Mouse (Mus musculus) stomach, postnatal 0 days (tissue): ENCODE measurements around the gene Jph4. TPM values are rescaled to one million over a fixed set of nuclear protein-coding genes. Genes with fewer than 3 reads are reported as not detected.

ENCODE experiments used
- ATAC-seq: fragments of 200-750 bp; cut with Nextera tagmentation; 2 replicates; pipeline ENCODE4 v1.8.0; 2017; ENCODE audit not compliant: low FRiP score, low TSS enrichment
- DNase-seq: peaks from one replicate; pipeline ENCODE4 v3.0.0-alpha.2; 2016; ENCODE audit warnings: low spot score
- H3K27ac ChIP-seq: fragments of 300-500 bp; sonication (generic); replicated peaks from 2 replicates; pipeline ENCODE4 v1.5.1; 2014; ENCODE audit warnings: mild to moderate bottlenecking, control low read depth
- H3K27me3 ChIP-seq: fragments of 300-500 bp; sonication (generic); 2 replicates; pipeline ENCODE4 v1.6.1; 2014; ENCODE audit warnings: low read length; ENCODE audit not compliant: control insufficient read depth, insufficient read depth
- H3K36me3 ChIP-seq: fragments of 300-500 bp; sonication (generic); 2 replicates; pipeline ENCODE4 v1.6.1; 2014; ENCODE audit warnings: low read length, mixed read lengths; ENCODE audit not compliant: control insufficient read depth, insufficient read depth
- H3K4me1 ChIP-seq: fragments of 300-500 bp; sonication (generic); replicated peaks from 2 replicates; pipeline ENCODE4 v1.6.1; 2014; ENCODE audit warnings: antibody characterized with exemption; ENCODE audit not compliant: control insufficient read depth, insufficient read depth
- H3K4me2 ChIP-seq: fragments of 300-500 bp; sonication (generic); replicated peaks from 2 replicates; pipeline ENCODE4 v1.6.1; 2014; ENCODE audit warnings: low read depth, mild to moderate bottlenecking, control low read depth, moderate library complexity
- H3K4me3 ChIP-seq: fragments of 300-500 bp; sonication (generic); 2 replicates; pipeline ENCODE4 v1.5.1; 2014; ENCODE audit warnings: low read depth, low read length, control low read depth
- H3K9ac ChIP-seq: fragments of 300-500 bp; sonication (generic); 2 replicates; pipeline ENCODE4 v1.6.1; 2014; ENCODE audit warnings: mild to moderate bottlenecking, low read length, control low read depth, mixed read lengths
- H3K9me3 ChIP-seq: fragments of 300-500 bp; sonication (generic); 2 replicates; pipeline ENCODE4 v1.6.1; 2016; ENCODE audit warnings: low read length; ENCODE audit not compliant: control insufficient read depth
- CTCF ChIP-seq: IDR thresholded peaks from 2 replicates; pipeline ENCODE4 v1.5.1; 2016; ENCODE audit warnings: antibody characterized with exemption, low read depth, mild to moderate bottlenecking, moderate library complexity
- EP300 ChIP-seq: optimal IDR thresholded peaks from 2 replicates; pipeline ENCODE3; 2016; ENCODE audit warnings: antibody characterized with exemption
- WGBS: fragments of 180-500 bp; shearing (Covaris S2); extraction: QIAGEN DNeasy Blood & Tissue Kit; methylation state at CpG from one replicate; pipeline ENCODE4 v1.1.7; 2014; 5-methylcytosine and 5-hydroxymethylcytosine counted together
- polyA plus RNA-seq: library from polyadenylated mRNA; unstranded; fragments of >200 nt; fragmentation: Nextera tagmentation; extraction: Ambion mirVana; gene quantifications from 2 replicates; pipeline ENCODE4 v1.2.1, GENCODE M21; 2015

The Jph4 gene
- polyA plus RNA-seq, 1 experiment from 2014 or later, result 1.0 TPM

DNA sequence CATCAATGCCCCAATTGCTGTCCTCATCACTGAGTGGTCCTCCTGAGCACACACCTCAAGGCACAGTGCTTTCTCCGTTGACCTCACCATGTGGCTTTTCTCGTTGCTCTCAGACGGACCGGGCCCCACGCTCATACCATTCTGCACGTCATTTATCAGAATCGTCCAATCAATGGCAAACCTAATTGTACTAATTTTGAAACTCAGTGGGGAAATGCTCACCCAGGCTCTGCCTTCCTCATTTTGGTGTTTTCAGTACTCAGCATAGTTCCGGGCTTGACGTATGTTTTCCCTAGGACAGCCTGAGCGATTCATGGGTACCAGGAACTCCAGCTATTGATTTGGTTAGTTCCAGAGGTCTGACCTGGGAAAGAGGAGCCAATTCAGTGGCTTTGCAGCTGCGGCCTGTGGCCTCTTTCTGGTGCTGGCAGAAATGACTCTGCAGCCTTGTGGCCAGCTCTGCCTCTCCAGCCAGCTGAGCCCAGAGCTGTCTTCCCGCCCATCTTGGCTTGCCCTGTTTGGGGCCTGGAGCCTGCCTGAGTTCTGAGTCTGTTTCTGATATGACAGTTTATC, 30.2 kb upstream of the Jph4 start:
- H3K4me3 ChIP-seq, result no peak overlapping the region
- WGBS, result 82% methylated on average over 12 of the region's 12 CpGs
- H3K9me3 ChIP-seq, result no peaks in the 10 kb centered on the region
- H3K27me3 ChIP-seq, result no peaks in the 10 kb centered on the region
- no peak overlapping the region for H3K27ac ChIP-seq
- no peaks in the 10 kb centered on the region for H3K36me3 ChIP-seq
- no peaks in the 10 kb centered on the region for H3K4me1 ChIP-seq
- H3K4me2 ChIP-seq, result no peak overlapping the region
- DNase-seq, result no peak
- no peak for TF ChIP-seq EP300
- no peak for TF ChIP-seq CTCF
- ATAC-seq, result no peak; the same call in 1 of the 2 replicates
- H3K9ac ChIP-seq, result no peak overlapping the region

DNA sequence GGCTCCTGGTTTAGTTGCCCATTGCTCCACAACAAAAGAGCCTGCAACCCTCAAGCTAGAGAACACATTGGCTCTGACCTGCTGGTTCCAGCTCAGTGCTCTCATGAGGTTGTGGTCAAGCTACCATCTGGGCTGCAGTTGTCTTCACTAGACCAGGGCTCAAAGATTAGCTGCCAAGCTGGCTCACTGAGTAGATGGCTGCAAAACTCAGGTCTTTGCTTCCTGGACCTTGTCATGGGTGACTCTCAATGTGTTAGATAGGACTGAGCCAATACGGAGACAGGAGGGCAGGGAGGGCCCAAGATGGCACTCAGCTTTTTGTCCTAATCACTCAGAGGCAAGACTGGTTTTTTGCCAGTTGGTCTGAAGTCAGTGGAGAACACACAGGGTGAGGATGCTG, 29.6 kb upstream of the Jph4 start:
- 93% methylated on average over 1 of the region's 1 CpGs for WGBS
- Histone ChIP-seq H3K4me1 (no peaks in the 10 kb centered on the region), H3K4me2 (no peak overlapping the region), H3K4me3 (no peak overlapping the region), H3K9me3 (no peaks in the 10 kb centered on the region), H3K27ac (no peak overlapping the region), H3K27me3 (no peaks in the 10 kb centered on the region), H3K9ac (no peak overlapping the region), H3K36me3 (no peaks in the 10 kb centered on the region)
- no peak for TF ChIP-seq EP300
- no peak for TF ChIP-seq CTCF
- ATAC-seq (no peak), DNase-seq (no peak)

DNA sequence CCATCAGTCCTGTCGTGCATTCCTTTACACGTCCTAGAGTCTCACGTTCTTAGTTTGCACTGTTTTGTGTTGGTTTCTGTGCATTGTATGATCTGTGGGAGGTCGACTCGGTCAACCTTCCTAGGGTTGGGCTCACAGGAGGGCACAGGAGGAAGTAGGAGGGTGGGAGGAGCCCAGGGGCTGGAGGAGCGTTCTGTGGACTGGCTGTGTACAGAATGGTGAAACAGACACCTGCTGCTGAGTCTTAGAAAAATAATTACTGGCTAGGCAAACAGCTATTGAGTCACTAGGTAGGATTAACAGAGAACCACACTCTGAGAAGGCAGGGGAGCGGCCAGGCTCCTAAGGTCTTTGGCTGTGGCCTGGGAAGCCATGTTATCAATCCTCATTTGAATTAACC, 22.6 kb upstream of the Jph4 start:
- Histone ChIP-seq H3K27me3 (no peaks in the 10 kb centered on the region), H3K4me3 (no peak overlapping the region), H3K36me3 (no peaks in the 10 kb centered on the region), H3K9ac (no peak overlapping the region), H3K4me2 (no peak overlapping the region), H3K9me3 (no peaks in the 10 kb centered on the region), H3K27ac (no peak overlapping the region), H3K4me1 (no peaks in the 10 kb centered on the region)
- TF ChIP-seq CTCF (no peak), EP300 (no peak)
- ATAC-seq (peak; percentile 92), DNase-seq (peak; percentile 67)
- WGBS, result 33% methylated on average over 7 of the region's 7 CpGs

DNA sequence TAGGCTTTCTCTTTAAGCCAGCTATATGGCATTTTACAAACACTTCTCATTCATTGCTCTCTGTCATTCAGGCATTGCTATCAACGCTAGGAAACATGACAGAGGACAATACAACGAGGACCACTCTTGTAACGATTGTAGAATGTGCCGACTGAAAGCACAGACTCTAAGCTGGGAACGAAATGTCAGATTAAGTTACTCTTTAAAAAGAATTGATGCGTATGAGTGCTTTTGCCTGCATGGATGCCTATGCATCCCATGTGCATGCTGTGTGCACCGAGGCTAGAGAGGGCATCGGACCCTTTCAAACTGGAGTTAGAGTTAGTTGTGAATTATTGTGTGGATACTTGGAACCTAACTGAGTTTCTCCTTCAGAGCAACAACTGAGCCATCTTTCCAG, 18.9 kb upstream of the Jph4 start:
- no peak overlapping the region for H3K4me2 ChIP-seq
- no peak for DNase-seq
- no peak overlapping the region for H3K4me3 ChIP-seq
- H3K27me3 ChIP-seq, result no peaks in the 10 kb centered on the region
- 76% methylated on average over 8 of the region's 8 CpGs for WGBS
- H3K4me1 ChIP-seq, result no peaks in the 10 kb centered on the region
- no peak overlapping the region for H3K9ac ChIP-seq
- no peak for TF ChIP-seq EP300
- no peak for TF ChIP-seq CTCF
- no peak overlapping the region for H3K27ac ChIP-seq
- no peaks in the 10 kb centered on the region for H3K36me3 ChIP-seq
- H3K9me3 ChIP-seq, result no peaks in the 10 kb centered on the region
- no peak for ATAC-seq

DNA sequence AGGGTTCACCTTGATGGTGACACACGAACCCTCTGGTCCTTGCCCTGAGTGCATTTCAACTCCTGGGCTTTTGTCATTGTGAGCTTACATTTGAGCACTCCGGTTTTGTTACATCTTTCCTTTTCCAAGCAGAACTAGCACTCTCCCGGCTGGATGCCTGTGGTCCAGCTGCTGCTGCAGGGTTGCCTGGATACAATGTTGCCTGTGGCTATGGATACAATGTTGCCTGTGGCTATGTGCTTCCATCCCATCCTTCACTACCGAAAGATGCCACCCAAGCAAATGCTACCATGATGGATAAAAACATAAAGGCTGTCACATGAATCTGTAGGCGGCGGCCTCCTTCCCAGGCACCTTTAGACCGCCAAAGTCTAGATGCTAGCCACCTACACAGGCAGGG, 9.8 kb upstream of the Jph4 start:
- ATAC-seq (no peak), DNase-seq (no peak)
- H3K9me3 ChIP-seq, result no peaks in the 10 kb centered on the region
- no peaks in the 10 kb centered on the region for H3K4me1 ChIP-seq
- H3K9ac ChIP-seq, result no peak overlapping the region
- no peak for TF ChIP-seq CTCF
- TF ChIP-seq EP300, result no peak
- no peak overlapping the region for H3K4me3 ChIP-seq
- H3K4me2 ChIP-seq, result no peak overlapping the region
- WGBS, result 83% methylated on average over 7 of the region's 7 CpGs
- no peaks in the 10 kb centered on the region for H3K36me3 ChIP-seq
- H3K27ac ChIP-seq, result no peak overlapping the region
- H3K27me3 ChIP-seq, result no peaks in the 10 kb centered on the region

DNA sequence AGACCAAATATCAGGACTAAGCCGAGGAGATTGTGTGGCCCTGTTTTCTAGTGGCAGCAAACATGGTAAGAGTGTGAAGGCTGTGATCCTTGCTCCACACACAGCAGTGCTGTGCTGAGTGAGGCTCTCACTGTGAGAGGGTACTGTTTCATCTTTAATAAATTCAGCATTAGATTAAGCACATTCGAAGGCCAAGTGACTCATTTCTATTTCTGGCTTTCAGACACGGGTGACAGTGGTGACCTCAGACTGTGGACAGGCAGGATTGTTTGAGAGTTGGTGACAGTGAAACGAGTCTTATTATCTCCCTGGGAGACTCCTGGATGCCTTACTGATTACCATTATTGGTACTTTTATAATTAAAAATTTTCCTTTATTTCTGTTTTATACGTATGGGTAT, 9.0 kb upstream of the Jph4 start:
- H3K4me1 ChIP-seq, result no peaks in the 10 kb centered on the region
- no peaks in the 10 kb centered on the region for H3K36me3 ChIP-seq
- no peaks in the 10 kb centered on the region for H3K9me3 ChIP-seq
- no peaks in the 10 kb centered on the region for H3K27me3 ChIP-seq
- no peak overlapping the region for H3K9ac ChIP-seq
- DNase-seq, result no peak
- H3K27ac ChIP-seq, result no peak overlapping the region
- no peak for ATAC-seq
- H3K4me2 ChIP-seq, result no peak overlapping the region
- H3K4me3 ChIP-seq, result no peak overlapping the region
- TF ChIP-seq EP300 (no peak), CTCF (no peak)
- 59% methylated on average over 5 of the region's 5 CpGs for WGBS
